Mouse (Mus musculus) MEL (cell line): ENCODE measurements around the gene Socs1. TPM values are rescaled to one million over a fixed set of nuclear protein-coding genes. Genes with fewer than 3 reads are reported as not detected.

Source experiments
- DNase-seq: peaks from one replicate; pipeline ENCODE4 v3.0.0; 2011; ENCODE audit warnings: low read depth, low spot score
- H3K27ac ChIP-seq: 2 replicates; pipeline ENCODE4 v1.5.1; 2012; ENCODE audit warnings: low read depth, mild to moderate bottlenecking, control low read depth, low read length, moderate library complexity; ENCODE audit not compliant: control insufficient read depth
- H3K27me3 ChIP-seq, 2 experiments: fragments of 150-350 bp in 1 of 2; sonication (generic) in 1 of 2; 2 replicates each; pipeline ENCODE4 v1.6.1; 2012; ENCODE audit warnings: low read length in 2 of 2, mild to moderate bottlenecking in 2 of 2, improper control_type of control experiment in 1 of 2, moderate library complexity in 1 of 2; ENCODE audit not compliant: insufficient read depth in 2 of 2, control insufficient read depth in 1 of 2
- H3K36me3 ChIP-seq, 2 experiments: 2 replicates each; pipeline ENCODE4 v1.6.1; 2012 to 2014; ENCODE audit warnings: low read length in 2 of 2, improper control_type of control experiment in 1 of 2, inconsistent platforms in 1 of 2, mild to moderate bottlenecking in 1 of 2; ENCODE audit not compliant: insufficient read depth in 2 of 2, control insufficient read depth in 1 of 2
- H3K4me1 ChIP-seq, 2 experiments: fragments of 150-350 bp in 1 of 2; sonication (generic) in 1 of 2; 2 replicates each; pipeline ENCODE4 v1.6.1; 2012; ENCODE audit warnings: low read length in 2 of 2, improper control_type of control experiment in 1 of 2, mild to moderate bottlenecking in 1 of 2; ENCODE audit not compliant: insufficient read depth in 2 of 2, control insufficient read depth in 1 of 2
- H3K4me3 ChIP-seq, 2 experiments: fragments of 150-350 bp in 1 of 2; sonication (generic) in 1 of 2; 2 replicates each; pipeline ENCODE4 v1.5.1; 2012; ENCODE audit warnings: low read depth in 2 of 2, low read length in 2 of 2, mild to moderate bottlenecking in 2 of 2, moderate library complexity in 2 of 2, control low read depth in 1 of 2, improper control_type of control experiment in 1 of 2; ENCODE audit not compliant: control insufficient read depth in 1 of 2, insufficient read depth in 1 of 2
- H3K79me2 ChIP-seq: 2 replicates; pipeline ENCODE4 v1.6.1; 2012; ENCODE audit warnings: mild to moderate bottlenecking, low read length, moderate library complexity; ENCODE audit not compliant: control insufficient read depth, poor library complexity, insufficient read depth
- H3K9ac ChIP-seq: 2 replicates; pipeline ENCODE4 v1.6.1; 2012; ENCODE audit warnings: low read depth, mild to moderate bottlenecking, control low read depth, low read length, moderate library complexity; ENCODE audit not compliant: control insufficient read depth, poor library complexity, severe bottlenecking
- H3K9me3 ChIP-seq: fragments of 150-350 bp; sonication (generic); replicated peaks from 2 replicates; pipeline ENCODE4 v1.6.1; 2012; ENCODE audit warnings: mild to moderate bottlenecking, low read length, improper control_type of control experiment, moderate library complexity; ENCODE audit not compliant: insufficient read depth
- BHLHE40 ChIP-seq: IDR thresholded peaks from 2 replicates; pipeline ENCODE4 v1.6.1; 2012; ENCODE audit warnings: low read depth, mild to moderate bottlenecking, inconsistent platforms, low read length, improper control_type of control experiment, borderline replicate concordance
- CHD2 ChIP-seq: IDR thresholded peaks from 2 replicates; pipeline ENCODE4 v1.6.1; 2011; ENCODE audit warnings: low read length, improper control_type of control experiment
- CTCF ChIP-seq, 3 experiments: IDR thresholded peaks in 2 of 3; conservative IDR thresholded peaks in 1 of 3; 2 replicates each; pipeline ENCODE4 v1.5.1; 2011 to 2012; ENCODE audit warnings: low read length in 3 of 3, low read depth in 2 of 3, mild to moderate bottlenecking in 2 of 3, improper control_type of control experiment in 1 of 3, inconsistent platforms in 1 of 3, mixed read lengths in 1 of 3, moderate library complexity in 1 of 3; ENCODE audit not compliant: control insufficient read depth in 1 of 3, insufficient read depth in 1 of 3, poor library complexity in 1 of 3, severe bottlenecking in 1 of 3
- ELF1 ChIP-seq: IDR thresholded peaks from 2 replicates; pipeline ENCODE4 v1.6.1; 2014; ENCODE audit warnings: low read depth, mild to moderate bottlenecking, inconsistent platforms, low read length, improper control_type of control experiment, moderate library complexity
- EP300 ChIP-seq, 2 experiments: IDR thresholded peaks; 2 replicates each; pipeline ENCODE4 v1.6.1; 2011; ENCODE audit warnings: improper control_type of control experiment in 2 of 2, low read length in 2 of 2, low read depth in 1 of 2, mild to moderate bottlenecking in 1 of 2
- ETS1 ChIP-seq: IDR thresholded peaks from 2 replicates; pipeline ENCODE4 v1.6.1; 2012; ENCODE audit warnings: low read depth, mild to moderate bottlenecking, inconsistent platforms, low read length, improper control_type of control experiment, moderate library complexity
- GABPA ChIP-seq: IDR thresholded peaks from 2 replicates; pipeline ENCODE4 v1.6.1; 2012; ENCODE audit warnings: low read depth, mild to moderate bottlenecking, inconsistent platforms, low read length, improper control_type of control experiment, moderate library complexity
- HCFC1 ChIP-seq: IDR thresholded peaks from 2 replicates; pipeline ENCODE4 v1.6.1; 2012; ENCODE audit warnings: low read depth, mild to moderate bottlenecking, inconsistent platforms, low read length, improper control_type of control experiment, moderate library complexity
- KAT2A ChIP-seq: conservative IDR thresholded peaks from 2 replicates; pipeline ENCODE4 v1.6.1; 2012; ENCODE audit warnings: low read depth, low read length, improper control_type of control experiment, inconsistent platforms
- MAFK ChIP-seq: IDR thresholded peaks from 2 replicates; pipeline ENCODE4 v1.6.1; 2011; ENCODE audit warnings: low read depth, mild to moderate bottlenecking, low read length, improper control_type of control experiment, borderline replicate concordance
- MAX ChIP-seq: IDR thresholded peaks from 2 replicates; pipeline ENCODE4 v1.6.1; 2011; ENCODE audit warnings: low read length, improper control_type of control experiment
- MAZ ChIP-seq: IDR thresholded peaks from 2 replicates; pipeline ENCODE4 v1.6.1; 2012; ENCODE audit warnings: low read depth, mild to moderate bottlenecking, inconsistent platforms, low read length, improper control_type of control experiment
- MEF2A ChIP-seq: IDR thresholded peaks from 2 replicates; pipeline ENCODE4 v1.6.1; 2014; ENCODE audit warnings: low read depth, mild to moderate bottlenecking, inconsistent platforms, low read length, improper control_type of control experiment; ENCODE audit not compliant: poor library complexity, insufficient replicate concordance, severe bottlenecking; ENCODE audit errors: extremely low read depth
- MYB ChIP-seq: IDR thresholded peaks from 2 replicates; pipeline ENCODE4 v1.6.1; 2011; ENCODE audit warnings: mild to moderate bottlenecking, low read depth, low read length, improper control_type of control experiment
- NRF1 ChIP-seq: IDR thresholded peaks from 2 replicates; pipeline ENCODE4 v1.6.1; 2014; ENCODE audit warnings: low read depth, mild to moderate bottlenecking, inconsistent platforms, low read length, improper control_type of control experiment, moderate library complexity; ENCODE audit not compliant: poor library complexity, insufficient read depth, severe bottlenecking
- POLR2A ChIP-seq, 2 experiments: IDR thresholded peaks; 2 replicates each; pipeline ENCODE4 v1.6.1; 2011 to 2012; ENCODE audit warnings: low read length in 2 of 2, mild to moderate bottlenecking in 2 of 2, control low read depth in 1 of 2, improper control_type of control experiment in 1 of 2, low read depth in 1 of 2, moderate library complexity in 1 of 2; ENCODE audit not compliant: control insufficient read depth in 1 of 2, insufficient read depth in 1 of 2, poor library complexity in 1 of 2
- POLR2AphosphoS2 ChIP-seq: IDR thresholded peaks from 2 replicates; pipeline ENCODE4 v1.6.1; 2011; ENCODE audit warnings: low read length, improper control_type of control experiment
- POLR2AphosphoS5 ChIP-seq: IDR thresholded peaks from 2 replicates; pipeline ENCODE4 v1.6.1; 2012; ENCODE audit warnings: low read depth, borderline replicate concordance, mild to moderate bottlenecking, inconsistent platforms, low read length, moderate library complexity, mixed read lengths
- SMC3 ChIP-seq: IDR thresholded peaks from 2 replicates; pipeline ENCODE4 v1.6.1; 2011; ENCODE audit warnings: low read depth, low read length, improper control_type of control experiment
- TBP ChIP-seq: IDR thresholded peaks from 2 replicates; pipeline ENCODE4 v1.8.0; 2011; ENCODE audit warnings: low read depth, low read length, improper control_type of control experiment
- USF1 ChIP-seq: IDR thresholded peaks from 2 replicates; pipeline ENCODE4 v1.6.1; 2014; ENCODE audit warnings: low read depth, mild to moderate bottlenecking, inconsistent platforms, low read length, improper control_type of control experiment, moderate library complexity
- ZC3H11A ChIP-seq: IDR thresholded peaks from 2 replicates; pipeline ENCODE4 v1.6.1; 2012; ENCODE audit warnings: low read depth, mild to moderate bottlenecking, inconsistent platforms, low read length, improper control_type of control experiment
- ZKSCAN1 ChIP-seq: IDR thresholded peaks from 2 replicates; pipeline ENCODE4 v1.6.1; 2012; ENCODE audit warnings: low read depth, mild to moderate bottlenecking, inconsistent platforms, low read length, improper control_type of control experiment, moderate library complexity
- ZMIZ1 ChIP-seq: IDR thresholded peaks from 2 replicates; pipeline ENCODE4 v1.6.1; 2012; ENCODE audit warnings: low read depth, mild to moderate bottlenecking, inconsistent platforms, low read length, improper control_type of control experiment, moderate library complexity
- ZNF384 ChIP-seq: IDR thresholded peaks from 2 replicates; pipeline ENCODE4 v1.6.1; 2012; ENCODE audit warnings: low read depth, mild to moderate bottlenecking, inconsistent platforms, low read length, improper control_type of control experiment
- polyA plus RNA-seq, 2 experiments: library from polyadenylated mRNA; stranded (reverse) in 1 of 2; unstranded in 1 of 2; fragments of >175 nt in 1 of 2; fragments of >200 nt in 1 of 2; gene quantifications; 2 replicates each; pipeline versions ENCODE4 v1.2.1 to v1.2.4; 2012; ENCODE audit warnings: low replicate concordance in 2 of 2, low read depth in 1 of 2; ENCODE audit not compliant: insufficient read length in 2 of 2, insufficient read depth in 1 of 2, missing spikeins in 1 of 2
- total RNA-seq: library from RNA; depleted of rRNA; stranded (reverse); fragments of 300-350 nt; gene quantifications from 2 replicates; pipeline ENCODE4 v1.2.3, GENCODE M21; 2012

The Socs1 gene
- total and polyA plus RNA-seq, 3 experiments = 0.12 to 0.36 TPM; not detected in 1

DNA sequence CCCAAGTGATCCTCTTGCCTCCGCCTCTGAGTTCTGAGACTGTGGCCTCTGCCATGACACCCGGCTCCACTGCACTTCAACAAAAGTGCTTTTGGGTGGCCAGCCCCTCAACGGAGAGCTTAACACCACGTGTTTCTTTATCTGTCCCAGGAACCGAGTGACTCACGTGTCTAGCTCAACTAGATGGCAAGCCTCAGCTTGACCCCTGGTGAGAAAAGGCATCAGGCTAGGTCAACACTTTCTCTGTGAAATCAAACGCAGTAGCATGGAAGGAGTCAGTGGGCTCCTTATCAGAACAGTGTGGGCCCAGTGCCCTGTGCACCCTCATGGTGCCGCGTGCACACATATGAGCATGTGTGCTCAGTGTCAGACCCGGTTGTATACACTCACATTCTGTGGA is 49.0 kb downstream of the Socs1 start:
- Histone ChIP-seq H3K4me3 (no peak overlapping the region), H3K9me3 (no peaks in the 10 kb centered on the region), H3K36me3 (peaks cover 0 to 8% of the 10 kb centered on the region in 2 experiments; a peak in 2 of 4 replicates), H3K79me2 (no peaks in the 10 kb centered on the region), H3K9ac (no peak overlapping the region), H3K27ac (no peak overlapping the region), H3K27me3 (no peaks in the 10 kb centered on the region), H3K4me1 (peaks cover 0 to 18% of the 10 kb centered on the region in 2 experiments; a peak in 3 of 4 replicates)
- no peak for DNase-seq
- TF ChIP-seq TBP = no peak
- no peak for TF ChIP-seq SMC3
- no peak for TF ChIP-seq KAT2A
- no peak for TF ChIP-seq MAFK
- no peak for TF ChIP-seq MAZ
- TF ChIP-seq MAX = peak; percentile 65; the same call in 1 of the 2 replicates
- TF ChIP-seq USF1 = 0 out of 2 replicates have a peak, but pooled peaks have one; percentile 17
- TF ChIP-seq GABPA = no peak

DNA sequence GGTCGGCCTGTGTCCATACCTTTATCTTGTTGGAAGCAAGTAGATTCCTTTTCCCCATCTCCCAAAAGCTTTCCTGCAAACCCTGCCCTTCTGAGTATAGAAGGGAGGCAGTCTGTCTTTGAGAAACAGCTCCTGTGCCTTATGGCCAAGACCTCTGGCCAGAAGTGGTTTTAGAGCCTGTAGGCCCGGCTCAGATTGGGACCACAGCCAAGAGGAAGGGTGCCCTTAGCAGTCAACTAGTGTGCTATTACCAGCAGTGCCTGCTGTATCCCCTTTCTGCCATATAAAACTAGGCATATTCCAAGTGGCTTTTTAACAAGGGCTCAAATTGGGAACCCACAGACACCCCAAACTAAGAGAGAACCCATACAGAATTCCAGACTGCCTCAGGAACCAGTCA is 49.6 kb downstream of the Socs1 start:
- no peaks in the 10 kb centered on the region for H3K79me2 ChIP-seq
- no peaks in the 10 kb centered on the region for H3K27me3 ChIP-seq

DNA sequence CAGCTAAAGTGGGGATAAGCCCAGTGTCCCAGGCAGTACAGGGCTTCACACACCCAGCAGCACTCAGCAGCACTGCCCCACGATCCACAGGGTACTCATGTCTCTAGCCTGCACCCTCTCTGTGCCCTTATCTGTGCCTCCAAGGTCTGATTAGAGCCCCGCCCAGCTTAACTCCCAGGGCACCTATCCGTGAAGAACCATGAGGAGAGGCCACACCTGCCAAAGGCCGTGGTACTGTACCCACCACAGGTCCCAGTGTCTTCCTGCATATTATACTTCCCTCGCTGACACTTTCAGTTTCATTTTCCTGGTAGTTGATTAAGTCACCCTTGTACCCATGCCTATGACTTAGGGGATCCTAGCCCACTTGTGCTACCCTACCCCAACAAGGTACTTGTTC is 52.9 kb downstream of the Socs1 start:
- H3K9ac ChIP-seq = no peak overlapping the region
- peak overlapping the region in 1 of 2 experiments; percentile 7; a peak in 2 of 4 replicates for H3K4me3 ChIP-seq
- no peaks in the 10 kb centered on the region for H3K9me3 ChIP-seq
- peak; percentile 59 for DNase-seq
- no peaks in the 10 kb centered on the region for H3K79me2 ChIP-seq
- H3K27ac ChIP-seq = no peak overlapping the region
- no peaks in the 10 kb centered on the region for H3K27me3 ChIP-seq
- peaks cover 0 to 8% of the 10 kb centered on the region in 2 experiments; a peak in 2 of 4 replicates for H3K36me3 ChIP-seq
- H3K4me1 ChIP-seq = peaks cover 0 to 18% of the 10 kb centered on the region in 2 experiments; a peak in 3 of 4 replicates
- TF ChIP-seq CTCF (IDR thresholded peaks at IDR 0.05 in 2 of 3, conservative IDR thresholded peaks at IDR 0.05 in 1 of 3; ENCODE audit: control insufficient read depth in 1 of 3, insufficient read depth in 1 of 3, low read depth in 2 of 3, low read length in 3 of 3, poor library complexity in 1 of 3, severe bottlenecking in 1 of 3) (no peak), MAFK (no peak), MAX (no peak), ELF1 (no peak), USF1 (no peak), MEF2A (no peak), ZC3H11A (no peak), SMC3 (no peak), CHD2 (no peak), HCFC1 (no peak; the same call in 1 of the 2 replicates), NRF1 (no peak), TBP (no peak), ZMIZ1 (no peak), POLR2AphosphoS2 (no peak), ZKSCAN1 (no peak), BHLHE40 (no peak), ETS1 (peak; percentile 67), EP300 (IDR thresholded peaks at IDR 0.05; ENCODE audit: low read depth in 1 of 2, low read length in 2 of 2) (peak; percentile 28 to 30; a peak in 3 of 4 replicates), MYB (no peak), ZNF384 (no peak)

More for the DNA sequence above, 49.6 kb downstream of the Socs1 start:
- Histone ChIP-seq H3K27ac (no peak overlapping the region), H3K4me1 (peaks cover 0 to 18% of the 10 kb centered on the region in 2 experiments; a peak in 3 of 4 replicates), H3K36me3 (peaks cover 0 to 8% of the 10 kb centered on the region in 2 experiments; a peak in 2 of 4 replicates), H3K4me3 (no peak overlapping the region), H3K9ac (no peak overlapping the region), H3K9me3 (no peaks in the 10 kb centered on the region)
- TF ChIP-seq EP300 (IDR thresholded peaks at IDR 0.05; ENCODE audit: low read depth in 1 of 2, low read length in 2 of 2) = no peak
- TF ChIP-seq POLR2AphosphoS5 = no peak
- TF ChIP-seq POLR2A (IDR thresholded peaks at IDR 0.05; ENCODE audit: control insufficient read depth in 1 of 2, insufficient read depth in 1 of 2, low read depth in 1 of 2, low read length in 2 of 2, poor library complexity in 1 of 2) = no peak
- no peak for DNase-seq
